In the genomic region with DNA sequence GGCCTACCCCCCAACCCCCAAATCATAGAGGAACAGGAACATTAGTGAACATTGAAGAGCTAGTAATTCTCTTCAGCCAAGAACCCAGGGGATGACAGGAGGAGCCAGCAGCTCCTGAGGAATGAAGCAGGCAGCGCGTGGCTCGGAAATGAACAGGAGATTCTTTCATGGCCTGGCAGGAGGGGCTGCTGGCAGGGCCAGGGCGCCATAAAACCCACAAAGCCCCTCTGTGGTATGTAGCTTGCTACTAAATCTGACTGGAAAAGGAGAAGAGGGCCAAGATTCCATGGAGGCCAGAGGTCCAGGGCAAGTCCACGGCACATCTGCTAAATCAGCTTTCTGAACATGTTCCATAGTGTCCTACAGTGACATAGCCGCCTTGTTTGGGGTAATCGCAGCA, we compare ENCODE assay signal across 15 mouse cellular contexts. TPM values are rescaled to one million over a fixed set of nuclear protein-coding genes. Genes with fewer than 3 reads are reported as not detected.
DNase-seq lines count a peak whose midpoint lies in the region; ATAC-seq and TF ChIP-seq lines count a peak whose summit lies in the region.
"Had no signal": no experiment of that assay in that cellular context is flagged by ENCODE, and none has a peak within 500 bp of the region (broad histone marks: within the 10 kb centered on the region; RNA-seq: fewer than 3 reads in every experiment).

No protein-coding gene starts in this region.

- no peak for TF ChIP-seq POLR2A in thymus, adult 2 months (IDR thresholded peaks at IDR 0.05; ENCODE audit: control insufficient read depth, extremely low read depth, insufficient read depth, low read length, poor library complexity)

- no peak overlapping the region for H3K4me2 ChIP-seq in neural tube, embryonic 15.5 days
- H3K4me2 ChIP-seq: hindbrain, embryonic 15.5 days; liver, embryonic 15.5 days; midbrain, embryonic 11.5 days had no signal

- H3K4me3 ChIP-seq in neural tube, embryonic 15.5 days (replicated peaks) = no peak overlapping the region
- no peak overlapping the region for H3K4me3 ChIP-seq in thymus, adult 2 months (ENCODE audit: control insufficient read depth, insufficient read depth, low read length)
- H3K4me3 ChIP-seq: hindbrain, embryonic 15.5 days; left cerebral cortex, adult 2 months; liver, embryonic 15.5 days had no signal

- ATAC-seq in neural tube, embryonic 15.5 days (ENCODE audit: low FRiP score) = no peak
- ATAC-seq: forebrain, embryonic 14.5 days had no signal

- 46% methylated on average over 7 of the region's 7 CpGs for WGBS in neural tube, embryonic 15.5 days
- WGBS in thymus, adult 2 months = 95% methylated on average over 7 of the region's 7 CpGs

- H3K9ac ChIP-seq in neural tube, embryonic 15.5 days (replicated peaks) = no peak overlapping the region
- H3K9ac ChIP-seq: hindbrain, embryonic 15.5 days; liver, embryonic 15.5 days had no signal

- H3K9me3 ChIP-seq in neural tube, embryonic 15.5 days (replicated peaks) = no peaks in the 10 kb centered on the region
- H3K9me3 ChIP-seq: hindbrain, embryonic 15.5 days; liver, embryonic 15.5 days had no signal

- DNase-seq in cerebellum, postnatal 10 days = peak; percentile 12 to 21
- DNase-seq in cerebellum, adult 18-20 months = no peak
- peak; percentile 27 for DNase-seq in kidney, postnatal 10 days
- DNase-seq in kidney, adult 8-10 months = no peak
- peak; percentile 8 for DNase-seq in right cerebral cortex, postnatal 4 days
- no peak for DNase-seq in right cerebral cortex, adult 2 months (ENCODE audit: low spot score in 2 of 2)
- DNase-seq in thymus, adult 2 months = no peak
- DNase-seq: adrenal gland, adult 8-10 months; lung, postnatal 14 days had no signal

- no peaks in the 10 kb centered on the region for H3K4me1 ChIP-seq in neural tube, embryonic 15.5 days
- H3K4me1 ChIP-seq in thymus, adult 2 months (replicated peaks; ENCODE audit: control insufficient read depth, insufficient read depth, low read length) = no peaks in the 10 kb centered on the region
- H3K4me1 ChIP-seq: hindbrain, embryonic 15.5 days; liver, embryonic 15.5 days had no signal

- TF ChIP-seq CTCF in thymus, adult 2 months (IDR thresholded peaks at IDR 0.05; ENCODE audit: borderline replicate concordance, control insufficient read depth, extremely low read depth, insufficient read depth, low read length, poor library complexity) = no peak

- no peaks in the 10 kb centered on the region for H3K27me3 ChIP-seq in neural tube, embryonic 15.5 days (replicated peaks)
- no peaks in the 10 kb centered on the region for H3K27me3 ChIP-seq in thymus, adult 2 months (ENCODE audit: control insufficient read depth, insufficient read depth, low read length)
- H3K27me3 ChIP-seq: hindbrain, embryonic 15.5 days; liver, embryonic 15.5 days had no signal

- H3K36me3 ChIP-seq in neural tube, embryonic 15.5 days = peaks cover 45% of the 10 kb centered on the region
- peaks cover 45% of the 10 kb centered on the region for H3K36me3 ChIP-seq in thymus, adult 2 months (ENCODE audit: control insufficient read depth, insufficient read depth, low read length)

- H3K27ac ChIP-seq in neural tube, embryonic 15.5 days (replicated peaks) = peak overlapping the region; percentile 54; the same call in 1 of the 2 replicates
- H3K27ac ChIP-seq in thymus, adult 2 months (ENCODE audit: control insufficient read depth, insufficient read depth, low read length) = no peak overlapping the region
- H3K27ac ChIP-seq: hindbrain, embryonic 15.5 days; left cerebral cortex, adult 2 months; liver, embryonic 15.5 days had no signal

RNA-seq across cellular contexts. Expression of a gene that starts 14.9 kb away (rescaled TPM):
- 46.3 and 54.7 TPM in 2 replicates for polyA plus RNA-seq in neural tube, embryonic 15.5 days (2015; fragmentation: Nextera tagmentation; extraction: Ambion mirVana)
- polyA plus RNA-seq in thymus, adult 2 months (2012; rRNA removed) = 183 and 221 TPM in 2 replicates

RNA-seq across cellular contexts. Expression of a gene that starts 24.9 kb away (rescaled TPM):
- 70.7 and 70.8 TPM in 2 replicates for polyA plus RNA-seq in neural tube, embryonic 15.5 days (2015; fragmentation: Nextera tagmentation; extraction: Ambion mirVana)
- polyA plus RNA-seq in thymus, adult 2 months (2012; rRNA removed) = 37.7 and 42.9 TPM in 2 replicates

RNA-seq across cellular contexts. Expression of a gene that starts 59.0 kb away (rescaled TPM):
- polyA plus RNA-seq in neural tube, embryonic 15.5 days (2015; fragmentation: Nextera tagmentation; extraction: Ambion mirVana) = 68.1 and 69.3 TPM in 2 replicates
- 23.1 and 29.2 TPM in 2 replicates for polyA plus RNA-seq in thymus, adult 2 months (2012; rRNA removed)

Comparison
In these comparisons a context has a peak if more than half of its experiments do, and no peak if none do; other contexts are left out.
1. DNase-seq: peak in cerebellum, postnatal 10 days (2 of 2), kidney, postnatal 10 days (single experiment) and right cerebral cortex, postnatal 4 days (single experiment); none in cerebellum, adult 18-20 months (0 of 2), kidney, adult 8-10 months (0 of 2), right cerebral cortex, adult 2 months (0 of 2) and thymus, adult 2 months (single experiment).